Mouse (Mus musculus): ENCODE data around the gene Cps1.

DNA sequence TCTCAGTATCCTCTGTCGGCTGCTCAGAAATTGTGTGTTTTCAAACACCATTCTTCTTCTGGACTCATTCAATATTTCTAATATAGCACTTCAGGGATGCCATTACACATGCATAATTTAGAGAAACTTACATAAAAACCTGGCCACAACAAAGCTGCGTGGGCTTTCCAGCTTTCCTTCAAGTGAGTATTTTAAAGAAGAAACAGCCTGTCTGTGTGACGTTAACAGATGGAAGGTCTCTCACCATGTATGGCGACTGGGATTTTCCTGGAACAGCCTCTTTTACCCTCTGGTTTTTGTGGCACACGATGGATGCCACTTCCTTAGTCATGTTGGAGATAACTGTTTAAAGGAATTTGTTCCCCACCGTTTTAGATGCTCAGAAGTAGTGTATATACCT lies 60.7 kb downstream of the Cps1 start:
- TF ChIP-seq GATA1 (IDR thresholded peaks at IDR 0.05; ENCODE audit: low read length) (no peak), TAL1 (IDR thresholded peaks at IDR 0.05; ENCODE audit: low read length) (no peak)
